Mouse (Mus musculus): ENCODE data around the gene N4bp3. TPM values are rescaled to one million over a fixed set of nuclear protein-coding genes. Genes with fewer than 3 reads are reported as not detected.
"Not testable (repeated sequence)": the region's sequence is repeated elsewhere in the genome, so short reads cannot be mapped to it uniquely, and the experiment has no call there.

Gene N4bp3
- polyA plus RNA-seq, 1 experiment from 2014 or later, result 12.9 TPM

DNA sequence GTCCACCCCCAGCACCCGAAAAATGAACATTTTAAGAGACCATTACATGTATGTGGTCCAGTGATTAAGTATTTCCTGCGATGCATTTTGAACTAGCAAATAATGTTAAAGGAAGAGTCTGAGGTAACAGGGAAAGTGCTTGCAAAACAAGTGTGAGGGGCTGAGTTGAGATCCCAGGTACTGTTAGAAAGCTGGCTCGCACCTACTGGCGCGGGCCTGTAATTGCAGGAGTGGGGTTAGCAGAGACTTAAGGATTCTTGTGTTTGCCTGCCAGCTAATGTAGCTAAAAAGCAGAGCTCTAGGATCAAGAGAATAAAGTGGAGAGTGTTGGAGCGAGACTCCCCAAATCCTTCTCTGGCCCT lies 14.3 kb downstream of the N4bp3 start:
- WGBS, result 2% methylated on average over 6 of the region's 6 CpGs
- H3K4me2 ChIP-seq (ENCODE audit: low read length), result peak overlapping the region; percentile 69
- peak; percentile 55 for ATAC-seq
- peak overlapping the region; percentile 68 for H3K9ac ChIP-seq (replicated peaks; ENCODE audit: low read depth, low read length)
- 0 out of 2 replicates have a peak, but pooled peaks cover 3% of the 10 kb centered on the region for H3K27me3 ChIP-seq (replicated peaks; ENCODE audit: control insufficient read depth, insufficient read depth, low read length)
- 0 out of 2 replicates have a peak, but pooled peaks cover 2% of the 10 kb centered on the region for H3K36me3 ChIP-seq (ENCODE audit: control insufficient read depth, insufficient read depth)
- peak overlapping the region; percentile 83 for H3K27ac ChIP-seq (ENCODE audit: low read length)
- H3K4me3 ChIP-seq (replicated peaks; ENCODE audit: low read length), result peak overlapping the region; percentile 57
- peaks cover 25% of the 10 kb centered on the region for H3K4me1 ChIP-seq (replicated peaks; ENCODE audit: control insufficient read depth, insufficient read depth, low read length)
- H3K9me3 ChIP-seq (ENCODE audit: control insufficient read depth, low read length), result no peaks in the 10 kb centered on the region

DNA sequence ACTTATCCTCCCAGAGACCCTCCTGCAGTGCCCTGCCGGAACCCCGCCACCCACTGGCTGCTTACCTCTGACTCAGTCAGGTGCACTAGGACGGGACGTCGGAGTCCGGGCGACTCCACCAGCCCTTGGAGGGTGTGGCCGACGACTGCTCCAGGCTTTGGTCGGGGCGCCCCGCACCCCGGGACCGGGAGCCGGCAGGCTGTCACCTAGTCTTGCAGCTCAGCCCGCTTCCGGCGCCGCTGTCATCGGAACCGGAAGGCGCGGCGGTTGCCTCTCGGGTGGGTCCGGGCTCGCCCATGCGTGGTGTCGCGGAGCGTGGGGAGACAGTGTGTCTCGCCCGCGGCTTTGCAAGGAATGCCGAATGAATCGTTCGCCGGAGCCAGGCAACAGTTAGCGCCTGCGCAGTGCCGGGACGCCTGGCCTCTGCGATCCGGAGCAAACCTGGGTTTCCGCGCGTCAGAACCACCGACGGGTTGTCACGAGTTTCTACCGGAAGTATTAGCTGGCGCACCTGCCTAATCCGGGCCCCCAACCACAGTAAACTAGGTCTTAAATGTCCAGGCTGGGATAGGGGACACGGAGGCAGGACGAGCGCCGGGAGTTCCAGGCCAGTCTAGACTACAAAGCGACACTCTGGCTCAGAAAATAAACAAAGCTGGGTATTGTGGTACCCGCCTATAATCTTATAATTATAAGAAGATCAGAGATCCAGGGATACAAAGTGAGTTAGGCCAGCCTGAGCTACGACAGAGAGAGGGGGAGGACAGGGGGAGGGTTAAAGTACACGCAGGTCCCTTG lies 14.9 kb downstream of the N4bp3 start, which contains the start of gene Rmnd5b:
Rmnd5b (minus strand) TSS at position 372 of the 798 bp plus-strand sequence.
- H3K9me3 ChIP-seq (ENCODE audit: control insufficient read depth, low read length), result no peaks in the 10 kb centered on the region

DNA sequence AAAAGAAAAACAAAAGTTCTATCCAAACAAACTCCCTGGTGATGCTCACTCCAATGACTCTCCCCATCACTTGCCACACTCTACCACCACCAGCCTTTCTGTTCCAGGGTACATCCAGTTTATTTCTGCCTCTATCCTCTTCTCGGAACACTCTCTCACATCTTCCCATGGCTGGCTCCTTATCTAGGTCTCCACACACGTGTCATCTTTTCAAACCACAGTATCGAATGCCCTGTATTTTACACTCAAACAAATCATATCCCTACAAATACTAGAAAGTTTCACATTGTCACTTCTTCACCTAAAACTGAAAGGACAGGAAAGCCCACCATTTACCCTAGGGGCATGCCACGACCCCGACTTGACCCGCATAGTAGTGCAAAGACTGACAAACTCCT lies 15.5 kb downstream of the N4bp3 start:
- no peaks in the 10 kb centered on the region for H3K9me3 ChIP-seq (ENCODE audit: control insufficient read depth, low read length)
- peak overlapping the region; percentile 69 for H3K4me2 ChIP-seq (ENCODE audit: low read length)
- ATAC-seq, result no peak
- 0 out of 2 replicates have a peak, but pooled peaks cover 3% of the 10 kb centered on the region for H3K27me3 ChIP-seq (replicated peaks; ENCODE audit: control insufficient read depth, insufficient read depth, low read length)
- H3K4me3 ChIP-seq (replicated peaks; ENCODE audit: low read length), result peak overlapping the region; percentile 57
- H3K27ac ChIP-seq (ENCODE audit: low read length), result peak overlapping the region; percentile 83; the same call in 1 of the 2 replicates
- 15% methylated on average over 6 of the region's 6 CpGs for WGBS
- H3K4me1 ChIP-seq (replicated peaks; ENCODE audit: control insufficient read depth, insufficient read depth, low read length), result peaks cover 25% of the 10 kb centered on the region
- peak overlapping the region; percentile 68 for H3K9ac ChIP-seq (replicated peaks; ENCODE audit: low read depth, low read length)
- 0 out of 2 replicates have a peak, but pooled peaks cover 2% of the 10 kb centered on the region for H3K36me3 ChIP-seq (ENCODE audit: control insufficient read depth, insufficient read depth)

More for the DNA sequence above, 14.9 kb downstream of the N4bp3 start, which contains the start of gene Rmnd5b:
- WGBS, result under 1% methylated on average over 61 of the region's 61 CpGs
- H3K4me1 ChIP-seq (replicated peaks; ENCODE audit: control insufficient read depth, insufficient read depth, low read length), result peaks cover 25% of the 10 kb centered on the region
- H3K4me2 ChIP-seq (ENCODE audit: low read length), result peak within 1 kb of the TSS; percentile 69
- 0 out of 2 replicates have a peak, but pooled peaks cover 3% of the 10 kb centered on the region for H3K27me3 ChIP-seq (replicated peaks; ENCODE audit: control insufficient read depth, insufficient read depth, low read length)
- peak; percentile 92 for ATAC-seq
- peak within 1 kb of the TSS; percentile 68 for H3K9ac ChIP-seq (replicated peaks; ENCODE audit: low read depth, low read length)
- H3K36me3 ChIP-seq (ENCODE audit: control insufficient read depth, insufficient read depth), result 0 out of 2 replicates have a peak, but pooled peaks cover 2% of the 10 kb centered on the region
- peak within 1 kb of the TSS; percentile 57 for H3K4me3 ChIP-seq (replicated peaks; ENCODE audit: low read length)
- peak within 1 kb of the TSS; percentile 83 for H3K27ac ChIP-seq (ENCODE audit: low read length)

- Histone ChIP-seq H3K27me3 (replicated peaks; ENCODE audit: control insufficient read depth, insufficient read depth, low read length) (0 out of 2 replicates have a peak, but pooled peaks cover 3% of the 10 kb centered on the region), H3K36me3 (ENCODE audit: control insufficient read depth, insufficient read depth) (peaks cover 4% of the 10 kb centered on the region; the same call in 1 of the 2 replicates), H3K27ac (ENCODE audit: low read length) (no peak overlapping the region), H3K4me1 (replicated peaks; ENCODE audit: control insufficient read depth, insufficient read depth, low read length) (peaks cover 25% of the 10 kb centered on the region), H3K4me3 (replicated peaks; ENCODE audit: low read length) (no peak overlapping the region), H3K4me2 (ENCODE audit: low read length) (no peak overlapping the region), H3K9me3 (ENCODE audit: control insufficient read depth, low read length) (no peaks in the 10 kb centered on the region), H3K9ac (replicated peaks; ENCODE audit: low read depth, low read length) (no peak overlapping the region)
- 94% methylated on average over 3 of the region's 3 CpGs for WGBS
- ATAC-seq, result no peak
These were observed 16.9 kb downstream of the N4bp3 start for GRCm38 (mm10) chr11:51633721-51634120.

DNA sequence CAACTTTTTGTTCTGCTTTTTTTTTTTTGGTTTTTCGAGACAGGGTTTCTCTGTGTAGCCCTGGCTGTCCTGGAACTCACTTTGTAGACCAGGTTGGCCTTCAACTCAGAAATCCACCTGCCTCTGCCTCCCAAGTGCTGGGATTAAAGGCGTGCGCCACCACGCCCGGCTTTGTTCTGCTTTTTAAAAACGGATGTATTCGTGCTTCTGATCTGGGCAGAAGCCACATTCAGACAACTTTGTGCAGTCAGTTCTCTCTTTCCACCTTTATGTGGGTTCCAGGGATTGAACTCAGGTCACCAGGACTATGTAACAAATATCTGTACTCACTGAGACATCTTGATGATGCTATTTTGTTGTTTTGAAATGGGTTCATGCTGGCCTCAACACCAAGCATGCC lies 17.4 kb downstream of the N4bp3 start:
- not testable (repeated sequence) for H3K27me3 ChIP-seq (replicated peaks; ENCODE audit: control insufficient read depth, insufficient read depth, low read length); H3K4me2 ChIP-seq (ENCODE audit: low read length); H3K9ac ChIP-seq (replicated peaks; ENCODE audit: low read depth, low read length); H3K4me3 ChIP-seq (replicated peaks; ENCODE audit: low read length); H3K36me3 ChIP-seq (ENCODE audit: control insufficient read depth, insufficient read depth); H3K27ac ChIP-seq (ENCODE audit: low read length); H3K9me3 ChIP-seq (ENCODE audit: control insufficient read depth, low read length); ATAC-seq
- peaks cover 25% of the 10 kb centered on the region for H3K4me1 ChIP-seq (replicated peaks; ENCODE audit: control insufficient read depth, insufficient read depth, low read length)
- WGBS, result 96% methylated on average over 7 of the region's 7 CpGs

DNA sequence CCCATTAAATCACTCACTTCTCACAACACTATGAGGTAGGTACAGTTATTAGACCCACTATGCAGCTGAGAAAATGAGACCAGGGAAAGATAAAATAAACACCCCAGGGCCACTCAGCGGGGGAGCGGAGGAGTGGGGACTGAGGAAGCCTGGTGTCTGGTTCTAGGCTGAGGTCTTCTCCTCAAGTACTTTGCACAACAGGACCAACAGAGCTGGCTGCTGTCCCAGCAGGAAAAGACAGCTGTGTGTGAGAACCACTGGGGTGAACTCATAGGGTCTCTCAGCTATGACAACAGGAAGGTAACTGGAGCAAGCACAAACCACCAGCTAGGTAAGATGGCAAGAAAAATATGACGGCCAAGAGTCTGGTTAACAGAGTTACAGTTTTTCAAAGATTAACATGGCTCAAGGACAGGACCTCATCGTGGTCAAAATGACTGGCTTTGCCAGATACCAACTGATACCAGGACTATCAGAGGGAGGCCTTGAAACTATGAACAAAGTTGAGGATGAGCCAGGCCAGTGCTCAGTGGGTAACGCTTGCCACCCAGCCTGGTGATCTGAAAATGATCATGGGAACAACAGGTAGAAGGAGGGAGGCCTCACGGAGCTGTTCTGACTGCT lies 18.4 kb downstream of the N4bp3 start:
- Histone ChIP-seq H3K4me1 (replicated peaks; ENCODE audit: control insufficient read depth, insufficient read depth, low read length) (peaks cover 21% of the 10 kb centered on the region), H3K9ac (replicated peaks; ENCODE audit: low read depth, low read length) (no peak overlapping the region), H3K36me3 (ENCODE audit: control insufficient read depth, insufficient read depth) (peaks cover 7% of the 10 kb centered on the region), H3K9me3 (ENCODE audit: control insufficient read depth, low read length) (no peaks in the 10 kb centered on the region), H3K4me3 (replicated peaks; ENCODE audit: low read length) (no peak overlapping the region), H3K27me3 (replicated peaks; ENCODE audit: control insufficient read depth, insufficient read depth, low read length) (no peaks in the 10 kb centered on the region), H3K4me2 (ENCODE audit: low read length) (no peak overlapping the region), H3K27ac (ENCODE audit: low read length) (no peak overlapping the region)
- no peak for ATAC-seq
- 90% methylated on average over 6 of the region's 6 CpGs for WGBS

DNA sequence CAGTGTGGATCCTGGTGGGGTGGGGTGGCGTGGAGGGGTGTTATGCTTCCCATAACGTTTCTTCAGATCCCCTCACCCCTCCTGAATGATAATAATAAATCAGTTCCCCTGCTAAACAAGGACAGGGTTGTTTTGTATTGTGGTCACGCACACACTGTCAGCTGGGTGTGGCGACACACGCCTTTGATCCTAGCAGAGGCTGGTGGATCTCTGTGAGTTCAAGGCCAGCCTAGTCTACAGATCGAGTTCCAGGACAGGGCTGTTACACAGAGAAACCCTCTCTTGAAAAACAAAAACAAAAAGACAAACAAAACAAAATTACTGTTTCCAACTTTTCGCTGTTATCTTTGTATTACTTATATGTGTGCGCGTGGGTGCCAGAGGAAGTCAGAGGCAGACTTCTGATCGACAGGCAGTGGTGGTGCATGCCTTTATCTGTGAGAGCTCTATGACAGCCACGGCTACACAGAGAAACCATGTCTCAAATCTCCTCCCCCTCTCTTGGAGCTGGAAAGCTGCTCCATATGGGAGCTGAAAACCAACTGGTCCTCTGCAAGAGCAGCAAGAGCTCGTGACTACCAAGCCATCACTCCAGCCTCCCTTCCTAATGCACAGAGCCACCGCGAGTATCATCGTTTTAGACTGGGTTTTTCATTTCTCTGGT lies 20.9 kb downstream of the N4bp3 start:
- H3K9me3 ChIP-seq (ENCODE audit: control insufficient read depth, low read length), result no peaks in the 10 kb centered on the region
- no peak for ATAC-seq
- H3K27me3 ChIP-seq (replicated peaks; ENCODE audit: control insufficient read depth, insufficient read depth, low read length), result no peaks in the 10 kb centered on the region
- H3K27ac ChIP-seq (ENCODE audit: low read length), result no peak overlapping the region
- no peak overlapping the region for H3K4me2 ChIP-seq (ENCODE audit: low read length)
- WGBS, result 87% methylated on average over 15 of the region's 15 CpGs
- H3K36me3 ChIP-seq (ENCODE audit: control insufficient read depth, insufficient read depth), result peaks cover 26% of the 10 kb centered on the region
- peaks cover 9% of the 10 kb centered on the region for H3K4me1 ChIP-seq (replicated peaks; ENCODE audit: control insufficient read depth, insufficient read depth, low read length)
- no peak overlapping the region for H3K4me3 ChIP-seq (replicated peaks; ENCODE audit: low read length)
- H3K9ac ChIP-seq (replicated peaks; ENCODE audit: low read depth, low read length), result no peak overlapping the region

DNA sequence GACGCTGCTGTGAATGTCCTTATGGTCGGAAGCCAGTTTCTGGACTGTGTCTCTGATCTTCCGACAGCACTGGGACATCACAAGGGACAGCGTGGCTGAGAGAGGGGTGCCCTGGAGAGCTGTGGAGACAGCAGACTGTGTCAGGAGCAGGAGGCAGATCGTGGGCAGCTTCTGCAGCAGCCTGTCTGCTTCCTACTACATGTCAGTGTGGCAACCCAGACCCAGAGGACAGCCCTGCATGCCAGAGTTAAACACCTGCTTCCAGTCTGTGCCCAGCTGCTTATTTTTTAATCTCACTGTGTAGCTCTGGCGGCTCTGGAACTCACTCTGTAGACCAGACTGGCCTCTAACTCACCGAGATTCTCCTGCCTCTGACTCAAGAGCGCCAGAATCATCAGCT lies 22.7 kb downstream of the N4bp3 start:
- H3K4me3 ChIP-seq (replicated peaks; ENCODE audit: low read length), result no peak overlapping the region

GRCm38 (mm10) chr11:51627425-51627824 lies 23.2 kb downstream of the N4bp3 start:
- WGBS, result 96% methylated on average over 9 of the region's 9 CpGs
- ATAC-seq, result no peak
- H3K4me2 ChIP-seq (ENCODE audit: low read length), result no peak overlapping the region
- H3K4me1 ChIP-seq (replicated peaks; ENCODE audit: control insufficient read depth, insufficient read depth, low read length), result no peaks in the 10 kb centered on the region
- H3K4me3 ChIP-seq (replicated peaks; ENCODE audit: low read length), result no peak overlapping the region
- no peaks in the 10 kb centered on the region for H3K9me3 ChIP-seq (ENCODE audit: control insufficient read depth, low read length)
- H3K27ac ChIP-seq (ENCODE audit: low read length), result no peak overlapping the region
- H3K27me3 ChIP-seq (replicated peaks; ENCODE audit: control insufficient read depth, insufficient read depth, low read length), result no peaks in the 10 kb centered on the region
- H3K9ac ChIP-seq (replicated peaks; ENCODE audit: low read depth, low read length), result no peak overlapping the region
- peaks cover 44% of the 10 kb centered on the region for H3K36me3 ChIP-seq (ENCODE audit: control insufficient read depth, insufficient read depth)

More for the DNA sequence above, 22.7 kb downstream of the N4bp3 start:
- WGBS, result 91% methylated on average over 8 of the region's 8 CpGs
- Histone ChIP-seq H3K9ac (replicated peaks; ENCODE audit: low read depth, low read length) (no peak overlapping the region), H3K27ac (ENCODE audit: low read length) (no peak overlapping the region), H3K4me1 (replicated peaks; ENCODE audit: control insufficient read depth, insufficient read depth, low read length) (no peaks in the 10 kb centered on the region), H3K4me2 (ENCODE audit: low read length) (no peak overlapping the region), H3K9me3 (ENCODE audit: control insufficient read depth, low read length) (no peaks in the 10 kb centered on the region), H3K36me3 (ENCODE audit: control insufficient read depth, insufficient read depth) (peaks cover 39% of the 10 kb centered on the region), H3K27me3 (replicated peaks; ENCODE audit: control insufficient read depth, insufficient read depth, low read length) (no peaks in the 10 kb centered on the region)
- no peak for ATAC-seq

Measured in forebrain, embryonic 16.5 days (tissue).